Mouse (Mus musculus): Measurements from ENCODE around the gene Tet1. TPM values are rescaled to one million over a fixed set of nuclear protein-coding genes. Genes with fewer than 3 reads are reported as not detected.

Tet1 gene
- total and polyA plus RNA-seq, 3 experiments: 0.08 TPM; not detected in 1

GRCm38 (mm10) chr10:62847069-62847626 lies 61.6 kb downstream of the Tet1 start:
- Histone ChIP-seq H3K27ac (ENCODE audit: control insufficient read depth, low read depth, low read length) (no peak overlapping the region), H3K4me3 (ENCODE audit: control insufficient read depth in 1 of 2, insufficient read depth in 1 of 2, low read depth in 2 of 2, low read length in 2 of 2) (no peak overlapping the region), H3K36me3 (ENCODE audit: control insufficient read depth in 1 of 2, insufficient read depth in 2 of 2, low read length in 2 of 2) (no peaks in the 10 kb centered on the region), H3K27me3 (ENCODE audit: control insufficient read depth in 1 of 2, insufficient read depth in 2 of 2, low read length in 2 of 2) (peaks cover 0 to 4% of the 10 kb centered on the region in 2 experiments; a peak in 2 of 4 replicates), H3K4me1 (ENCODE audit: control insufficient read depth in 1 of 2, insufficient read depth in 2 of 2, low read length in 2 of 2) (no peaks in the 10 kb centered on the region), H3K9ac (ENCODE audit: control insufficient read depth, low read depth, low read length, poor library complexity, severe bottlenecking) (no peak overlapping the region), H3K79me2 (ENCODE audit: control insufficient read depth, insufficient read depth, low read length, poor library complexity) (no peaks in the 10 kb centered on the region), H3K9me3 (replicated peaks; ENCODE audit: insufficient read depth, low read length) (no peaks in the 10 kb centered on the region)
- TF ChIP-seq GABPA (IDR thresholded peaks at IDR 0.05; ENCODE audit: low read depth, low read length) (no peak), ELF1 (IDR thresholded peaks at IDR 0.05; ENCODE audit: low read depth, low read length) (no peak), POLR2AphosphoS2 (IDR thresholded peaks at IDR 0.05; ENCODE audit: low read length) (no peak), BHLHE40 (IDR thresholded peaks at IDR 0.05; ENCODE audit: borderline replicate concordance, low read depth, low read length) (no peak), CHD2 (IDR thresholded peaks at IDR 0.05; ENCODE audit: low read length) (no peak), GATA1 (IDR thresholded peaks at IDR 0.05; ENCODE audit: low read depth, low read length) (no peak), POLR2AphosphoS5 (IDR thresholded peaks at IDR 0.05; ENCODE audit: borderline replicate concordance, low read depth, low read length) (no peak), TCF12 (IDR thresholded peaks at IDR 0.05; ENCODE audit: low read depth, low read length) (no peak), TAL1 (IDR thresholded peaks at IDR 0.05; ENCODE audit: low read length) (no peak), RCOR1 (IDR thresholded peaks at IDR 0.05; ENCODE audit: low read depth, low read length) (no peak), NELFE (IDR thresholded peaks at IDR 0.05; ENCODE audit: low read depth, low read length) (no peak), UBTF (IDR thresholded peaks at IDR 0.05; ENCODE audit: borderline replicate concordance, insufficient read depth, low read depth, low read length) (no peak), ZNF384 (IDR thresholded peaks at IDR 0.05; ENCODE audit: low read depth, low read length) (no peak), TBP (IDR thresholded peaks at IDR 0.05; ENCODE audit: low read depth, low read length) (no peak), SIN3A (IDR thresholded peaks at IDR 0.05; ENCODE audit: low read length) (no peak), MAZ (IDR thresholded peaks at IDR 0.05; ENCODE audit: low read depth, low read length) (no peak)
- DNase-seq (ENCODE audit: low read depth, low spot score): no peak

DNA sequence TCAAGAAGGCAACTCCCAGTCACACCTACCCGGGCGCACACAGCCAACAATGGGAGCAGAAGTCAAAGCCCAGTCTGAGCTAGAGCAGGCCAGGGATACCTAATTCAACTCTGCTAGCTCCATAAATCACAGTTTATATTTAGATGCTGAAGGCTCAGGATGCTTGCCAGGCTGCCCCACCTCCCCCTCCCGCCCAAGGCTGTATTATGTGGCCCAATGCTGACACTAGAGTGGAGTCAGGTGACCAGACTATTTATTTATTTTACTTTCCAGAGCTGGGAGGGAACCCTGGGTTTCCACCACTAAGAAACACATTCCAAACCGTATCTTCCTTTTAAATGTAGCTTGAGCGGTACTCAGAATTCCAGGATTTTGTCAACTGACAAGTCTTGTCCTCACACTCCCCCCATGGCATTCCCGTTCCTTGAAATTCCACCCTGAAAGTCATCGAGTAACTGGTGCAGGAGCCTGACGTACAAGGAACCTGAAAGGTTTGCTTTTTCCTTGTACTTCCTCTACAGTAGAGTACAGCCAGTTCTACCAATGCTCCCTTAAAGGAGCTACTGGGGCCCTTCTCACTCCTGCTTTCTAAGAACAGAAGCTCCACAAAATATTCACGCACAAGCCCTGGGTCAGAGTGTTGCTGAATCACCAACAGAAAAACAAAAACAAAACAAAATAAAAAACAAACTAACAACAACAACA lies 64.9 kb downstream of the Tet1 start:
- DNase-seq (ENCODE audit: low read depth, low spot score): no peak
- TF ChIP-seq RCOR1 (IDR thresholded peaks at IDR 0.05; ENCODE audit: low read depth, low read length): no peak
- TF ChIP-seq BHLHE40 (IDR thresholded peaks at IDR 0.05; ENCODE audit: borderline replicate concordance, low read depth, low read length): no peak
- TF ChIP-seq KAT2A (conservative IDR thresholded peaks at IDR 0.05; ENCODE audit: low read depth, low read length): no peak
- no peak for TF ChIP-seq TCF12 (IDR thresholded peaks at IDR 0.05; ENCODE audit: low read depth, low read length)
- no peak for TF ChIP-seq ZKSCAN1 (IDR thresholded peaks at IDR 0.05; ENCODE audit: low read depth, low read length)
- no peak for TF ChIP-seq GATA1 (IDR thresholded peaks at IDR 0.05; ENCODE audit: low read depth, low read length)
- no peak for TF ChIP-seq EP300 (IDR thresholded peaks at IDR 0.05; ENCODE audit: low read depth in 1 of 2, low read length in 2 of 2)
- TF ChIP-seq ZC3H11A (IDR thresholded peaks at IDR 0.05; ENCODE audit: low read depth, low read length): no peak
- no peak for TF ChIP-seq ZNF384 (IDR thresholded peaks at IDR 0.05; ENCODE audit: low read depth, low read length)
- no peak for TF ChIP-seq MAZ (IDR thresholded peaks at IDR 0.05; ENCODE audit: low read depth, low read length)
- TF ChIP-seq SIN3A (IDR thresholded peaks at IDR 0.05; ENCODE audit: low read length): no peak
- TF ChIP-seq TBP (IDR thresholded peaks at IDR 0.05; ENCODE audit: low read depth, low read length): no peak
- no peak for TF ChIP-seq GABPA (IDR thresholded peaks at IDR 0.05; ENCODE audit: low read depth, low read length)
- no peak for TF ChIP-seq E2F4 (IDR thresholded peaks at IDR 0.05; ENCODE audit: borderline replicate concordance, low read depth, low read length)
- peaks cover 0 to 4% of the 10 kb centered on the region in 2 experiments; a peak in 1 of 4 replicates for H3K27me3 ChIP-seq (ENCODE audit: control insufficient read depth in 1 of 2, insufficient read depth in 2 of 2, low read length in 2 of 2)
- H3K4me3 ChIP-seq (ENCODE audit: control insufficient read depth in 1 of 2, insufficient read depth in 1 of 2, low read depth in 2 of 2, low read length in 2 of 2): no peak overlapping the region
- peaks cover 0 to 2% of the 10 kb centered on the region in 2 experiments; a peak in 2 of 4 replicates for H3K36me3 ChIP-seq (ENCODE audit: control insufficient read depth in 1 of 2, insufficient read depth in 2 of 2, low read length in 2 of 2)
- no peaks in the 10 kb centered on the region for H3K9me3 ChIP-seq (replicated peaks; ENCODE audit: insufficient read depth, low read length)
- H3K9ac ChIP-seq (ENCODE audit: control insufficient read depth, low read depth, low read length, poor library complexity, severe bottlenecking): no peak overlapping the region
- no peaks in the 10 kb centered on the region for H3K79me2 ChIP-seq (ENCODE audit: control insufficient read depth, insufficient read depth, low read length, poor library complexity)
- no peak overlapping the region for H3K27ac ChIP-seq (ENCODE audit: control insufficient read depth, low read depth, low read length)
- H3K4me1 ChIP-seq (ENCODE audit: control insufficient read depth in 1 of 2, insufficient read depth in 2 of 2, low read length in 2 of 2): peaks cover 0 to 3% of the 10 kb centered on the region in 2 experiments; a peak in 1 of 4 replicates
